Mouse (Mus musculus) liver, adult 2 months (tissue): ENCODE measurements around the gene Fam43b.

Source experiments
- CTCF ChIP-seq: fragments of 200-500 bp; IDR thresholded peaks from 2 replicates; pipeline ENCODE4 v1.5.1; 2011; ENCODE audit warnings: low read depth, low read length, control low read depth
- POLR2A ChIP-seq: fragments of 200-500 bp; IDR thresholded peaks from 2 replicates; pipeline ENCODE4 v1.6.1; 2011; ENCODE audit warnings: low read length, control low read depth; ENCODE audit not compliant: insufficient read depth; ENCODE audit errors: extremely low read depth

DNA sequence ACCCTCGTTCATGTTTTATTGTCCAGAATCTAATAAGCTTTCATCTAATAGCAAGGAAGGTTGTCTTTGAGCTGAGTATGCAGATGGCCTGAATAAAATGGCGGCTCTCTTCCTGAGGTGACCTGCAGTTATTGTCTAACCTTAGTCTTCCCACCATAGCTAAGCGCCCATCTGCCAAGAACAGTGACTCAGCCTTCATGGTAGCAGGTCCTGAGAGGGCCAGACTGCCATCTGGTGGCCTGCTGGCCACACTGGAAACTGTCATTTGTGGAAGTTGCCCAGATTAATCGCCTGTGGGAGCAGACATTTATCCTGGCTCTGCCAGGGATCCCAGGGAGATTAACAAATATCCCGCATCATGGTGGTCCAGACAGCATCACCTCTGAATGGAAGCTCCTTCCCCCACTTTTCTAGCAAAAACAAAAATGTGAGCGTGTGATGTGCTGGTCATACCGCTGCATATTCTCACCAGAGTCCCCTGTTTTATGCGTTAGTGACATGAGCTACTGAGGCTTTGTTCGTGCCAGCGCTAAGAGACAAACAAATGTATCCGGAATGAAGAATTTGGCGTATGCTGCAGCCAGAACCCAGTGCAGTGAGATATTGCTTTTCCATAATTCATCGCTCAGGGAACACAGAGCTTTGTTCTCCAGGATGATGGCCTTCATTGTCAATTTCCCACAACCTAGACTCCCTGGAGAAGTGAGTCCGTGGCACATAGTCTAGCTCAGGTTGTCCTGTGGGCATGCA, 17.1 kb downstream of the Fam43b start:
- TF ChIP-seq CTCF: peak; percentile 98
- TF ChIP-seq POLR2A: no peak
